Mouse (Mus musculus) limb, embryonic 10.5 days (tissue): ENCODE measurements around the gene Angptl8. TPM values are rescaled to one million over a fixed set of nuclear protein-coding genes. Genes with fewer than 3 reads are reported as not detected.

Experiments
- DNase-seq: peaks from one replicate; pipeline ENCODE4 v3.0.0-alpha.2; 2017; ENCODE audit warnings: low spot score
- H3K27ac ChIP-seq: fragments of 300-500 bp; sonication (generic); 2 replicates; pipeline ENCODE4 v1.5.1; 2016; ENCODE audit warnings: mild to moderate bottlenecking
- H3K27me3 ChIP-seq: fragments of 300-500 bp; sonication (generic); 2 replicates; pipeline ENCODE4 v1.6.1; 2016; ENCODE audit warnings: low read depth, mild to moderate bottlenecking; ENCODE audit not compliant: poor library complexity, severe bottlenecking
- H3K36me3 ChIP-seq: fragments of 300-500 bp; sonication (generic); 2 replicates; pipeline ENCODE4 v1.6.1; 2016; ENCODE audit warnings: mild to moderate bottlenecking, moderate library complexity
- H3K4me1 ChIP-seq: fragments of 300-500 bp; sonication (generic); 2 replicates; pipeline ENCODE4 v1.6.1; 2016
- H3K4me3 ChIP-seq: fragments of 300-500 bp; sonication (generic); 2 replicates; pipeline ENCODE4 v1.5.1; 2016; ENCODE audit warnings: mild to moderate bottlenecking, moderate library complexity
- H3K9me3 ChIP-seq: fragments of 300-500 bp; sonication (generic); replicated peaks from 2 replicates; pipeline ENCODE4 v1.6.1; 2016; ENCODE audit warnings: mild to moderate bottlenecking
- WGBS: fragments of 180-500 bp; shearing (Covaris S2); methylation state at CpG from one replicate; pipeline ENCODE4 v1.1.7; 2016; 5-methylcytosine and 5-hydroxymethylcytosine counted together
- polyA plus RNA-seq: library from polyadenylated mRNA; unstranded; fragments of >200 nt; fragmentation: Nextera tagmentation; extraction: Ambion mirVana; gene quantifications from 2 replicates; pipeline ENCODE4 v1.2.1, GENCODE M21; 2016

The Angptl8 gene
- polyA plus RNA-seq, 1 experiment from 2014 or later, result 1.6 TPM

DNA sequence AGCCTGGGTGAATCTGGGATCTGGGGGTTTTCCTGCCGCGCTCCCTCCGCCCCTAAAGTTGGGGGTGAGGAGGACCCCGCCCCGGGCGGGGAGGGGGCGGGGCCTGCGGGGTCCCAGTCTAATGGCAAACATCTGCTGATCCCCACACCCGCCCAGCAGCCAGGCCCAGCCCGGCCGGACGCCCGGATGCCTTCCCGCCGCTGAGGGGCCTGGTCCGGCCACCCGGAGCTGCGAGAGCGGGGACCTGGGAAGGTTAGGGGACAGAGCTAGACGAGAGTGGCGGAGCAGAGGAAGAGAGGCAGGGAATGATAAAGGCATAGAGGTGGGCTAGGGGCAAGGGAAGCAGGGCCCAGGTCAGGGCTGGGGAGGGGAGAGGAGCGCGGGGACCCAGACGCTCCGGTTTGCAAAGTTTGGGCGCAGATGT lies 37.4 kb upstream of the Angptl8 start:
- WGBS, result under 1% methylated on average over 26 of the region's 26 CpGs
- DNase-seq, result peak; percentile 90
- peaks cover 67% of the 10 kb centered on the region for H3K36me3 ChIP-seq

GRCm38 (mm10) chr9:21798345-21799009 lies 36.8 kb upstream of the Angptl8 start, which contains the start of gene Kank2:
Gene Kank2 (minus strand): TSS chr9:21798744.
- H3K9me3 ChIP-seq, result no peaks in the 10 kb centered on the region
- H3K36me3 ChIP-seq, result peaks cover 67% of the 10 kb centered on the region
- DNase-seq, result peak; percentile 91
- WGBS, result under 1% methylated on average over 52 of the region's 52 CpGs
- peak within 1 kb of the TSS; percentile 98 for H3K27ac ChIP-seq
- H3K4me1 ChIP-seq, result peaks cover 48% of the 10 kb centered on the region
- no peaks in the 10 kb centered on the region for H3K27me3 ChIP-seq
- H3K4me3 ChIP-seq, result peak within 1 kb of the TSS; percentile 80

More for the DNA sequence above, 37.4 kb upstream of the Angptl8 start:
- Histone ChIP-seq H3K9me3 (no peaks in the 10 kb centered on the region), H3K27me3 (no peaks in the 10 kb centered on the region), H3K27ac (peak overlapping the region; percentile 98), H3K4me1 (peaks cover 49% of the 10 kb centered on the region), H3K4me3 (peak overlapping the region; percentile 80)

DNA sequence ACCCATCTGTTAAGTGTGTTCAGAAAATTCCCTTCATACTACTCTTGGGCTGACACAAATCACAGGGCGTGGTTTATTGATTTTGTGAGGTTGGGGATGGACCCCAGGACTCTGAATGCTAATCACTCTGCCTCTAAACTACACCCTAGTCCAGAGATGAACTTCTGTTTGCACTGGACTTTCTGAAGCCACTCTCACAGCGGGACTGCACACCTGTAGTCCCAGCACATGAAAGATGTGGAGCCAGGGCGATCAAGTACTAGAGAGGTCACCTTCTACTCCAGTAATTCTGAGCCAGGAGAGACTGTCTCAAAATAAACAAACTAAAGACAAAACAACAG lies 36.3 kb upstream of the Angptl8 start:
- 61% methylated on average over 3 of the region's 3 CpGs for WGBS
- H3K27me3 ChIP-seq, result no peaks in the 10 kb centered on the region

GRCm38 (mm10) chr9:21801121-21801520 lies 34.2 kb upstream of the Angptl8 start:
- peaks cover 35% of the 10 kb centered on the region for H3K4me1 ChIP-seq
- peaks cover 50% of the 10 kb centered on the region for H3K36me3 ChIP-seq
- 80% methylated on average over 7 of the region's 7 CpGs for WGBS
- H3K27me3 ChIP-seq, result no peaks in the 10 kb centered on the region
- H3K9me3 ChIP-seq, result no peaks in the 10 kb centered on the region
- no peak overlapping the region for H3K27ac ChIP-seq
- DNase-seq, result no peak
- no peak overlapping the region for H3K4me3 ChIP-seq

More for the DNA sequence above, 36.3 kb upstream of the Angptl8 start:
- no peaks in the 10 kb centered on the region for H3K9me3 ChIP-seq
- peaks cover 67% of the 10 kb centered on the region for H3K36me3 ChIP-seq
- H3K27ac ChIP-seq, result peak overlapping the region; percentile 98
- H3K4me3 ChIP-seq, result peak overlapping the region; percentile 80
- no peak for DNase-seq
- H3K4me1 ChIP-seq, result peaks cover 50% of the 10 kb centered on the region

DNA sequence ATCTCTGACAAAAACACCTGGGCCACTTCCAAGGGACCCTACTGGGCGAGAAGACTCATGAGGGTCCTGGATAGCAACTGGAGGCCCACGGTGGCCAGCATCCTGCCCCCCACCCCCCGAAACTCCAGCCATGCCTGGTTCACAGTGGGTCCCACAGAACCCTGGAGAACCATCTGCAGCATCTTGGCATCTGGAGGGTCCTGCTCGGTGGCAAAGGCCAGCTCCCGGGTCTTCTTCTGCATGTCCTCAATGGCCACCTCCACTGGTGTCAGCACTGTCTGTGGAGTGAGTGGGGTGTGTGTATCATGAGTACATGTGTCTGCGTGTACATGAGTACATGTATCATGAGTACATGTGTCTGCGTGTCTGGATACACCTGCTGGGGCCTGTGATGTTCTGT lies 33.7 kb upstream of the Angptl8 start:
- H3K27ac ChIP-seq, result no peak overlapping the region
- peaks cover 46% of the 10 kb centered on the region for H3K36me3 ChIP-seq
- H3K4me1 ChIP-seq, result peaks cover 34% of the 10 kb centered on the region
- no peaks in the 10 kb centered on the region for H3K9me3 ChIP-seq
- DNase-seq, result no peak
- WGBS, result 88% methylated on average over 7 of the region's 7 CpGs
- no peak overlapping the region for H3K4me3 ChIP-seq
- no peaks in the 10 kb centered on the region for H3K27me3 ChIP-seq

GRCm38 (mm10) chr9:21803986-21804644 lies 31.2 kb upstream of the Angptl8 start:
- no peaks in the 10 kb centered on the region for H3K9me3 ChIP-seq
- DNase-seq, result peak; percentile 88
- no peaks in the 10 kb centered on the region for H3K27me3 ChIP-seq
- no peak overlapping the region for H3K4me3 ChIP-seq
- H3K27ac ChIP-seq, result peak overlapping the region; percentile 38; the same call in 1 of the 2 replicates
- H3K36me3 ChIP-seq, result peaks cover 65% of the 10 kb centered on the region
- 48% methylated on average over 13 of the region's 13 CpGs for WGBS
- H3K4me1 ChIP-seq, result peaks cover 17% of the 10 kb centered on the region

- peaks cover 9% of the 10 kb centered on the region for H3K4me1 ChIP-seq
- no peak overlapping the region for H3K27ac ChIP-seq
- DNase-seq, result no peak
- WGBS, result 76% methylated on average over 3 of the region's 3 CpGs
- H3K9me3 ChIP-seq, result no peaks in the 10 kb centered on the region
- H3K36me3 ChIP-seq, result peaks cover 70% of the 10 kb centered on the region
- no peak overlapping the region for H3K4me3 ChIP-seq
- no peaks in the 10 kb centered on the region for H3K27me3 ChIP-seq
Measured at GRCm38 (mm10) chr9:21806363-21806762, 28.9 kb upstream of the Angptl8 start.

- Histone ChIP-seq H3K36me3 (peaks cover 70% of the 10 kb centered on the region), H3K4me1 (peaks cover 9% of the 10 kb centered on the region), H3K27ac (no peak overlapping the region), H3K9me3 (no peaks in the 10 kb centered on the region), H3K4me3 (no peak overlapping the region), H3K27me3 (no peaks in the 10 kb centered on the region)
- no peak for DNase-seq
- 91% methylated on average over 11 of the region's 11 CpGs for WGBS
Measured at GRCm38 (mm10) chr9:21806976-21807375, 28.3 kb upstream of the Angptl8 start.

GRCm38 (mm10) chr9:21808561-21808960 lies 26.7 kb upstream of the Angptl8 start:
- DNase-seq, result no peak
- no peaks in the 10 kb centered on the region for H3K9me3 ChIP-seq
- peaks cover 70% of the 10 kb centered on the region for H3K36me3 ChIP-seq
- no peak overlapping the region for H3K4me3 ChIP-seq
- no peaks in the 10 kb centered on the region for H3K27me3 ChIP-seq
- 71% methylated on average over 3 of the region's 3 CpGs for WGBS
- no peak overlapping the region for H3K27ac ChIP-seq
- peaks cover 9% of the 10 kb centered on the region for H3K4me1 ChIP-seq

GRCm38 (mm10) chr9:21811170-21811569 lies 24.1 kb upstream of the Angptl8 start:
- peaks cover 87% of the 10 kb centered on the region for H3K36me3 ChIP-seq
- no peak for DNase-seq
- 93% methylated on average over 5 of the region's 5 CpGs for WGBS
- no peak overlapping the region for H3K4me3 ChIP-seq
- H3K4me1 ChIP-seq, result 0 out of 2 replicates have a peak, but pooled peaks cover 3% of the 10 kb centered on the region
- no peak overlapping the region for H3K27ac ChIP-seq
- H3K27me3 ChIP-seq, result no peaks in the 10 kb centered on the region
- no peaks in the 10 kb centered on the region for H3K9me3 ChIP-seq

GRCm38 (mm10) chr9:21816716-21817305 lies 18.5 kb upstream of the Angptl8 start:
- no peaks in the 10 kb centered on the region for H3K27me3 ChIP-seq
- 74% methylated on average over 9 of the region's 9 CpGs for WGBS
- no peaks in the 10 kb centered on the region for H3K4me1 ChIP-seq
- DNase-seq, result no peak
- H3K36me3 ChIP-seq, result peaks cover 98% of the 10 kb centered on the region
- no peak overlapping the region for H3K4me3 ChIP-seq
- peak overlapping the region; percentile 50; the same call in 1 of the 2 replicates for H3K27ac ChIP-seq
- no peaks in the 10 kb centered on the region for H3K9me3 ChIP-seq

GRCm38 (mm10) chr9:21818125-21818524 lies 17.2 kb upstream of the Angptl8 start:
- DNase-seq, result no peak
- Histone ChIP-seq H3K27ac (no peak overlapping the region), H3K27me3 (no peaks in the 10 kb centered on the region), H3K36me3 (peaks cover 98% of the 10 kb centered on the region), H3K4me1 (no peaks in the 10 kb centered on the region), H3K4me3 (no peak overlapping the region), H3K9me3 (no peaks in the 10 kb centered on the region)
- WGBS, result 85% methylated on average over 4 of the region's 4 CpGs

DNA sequence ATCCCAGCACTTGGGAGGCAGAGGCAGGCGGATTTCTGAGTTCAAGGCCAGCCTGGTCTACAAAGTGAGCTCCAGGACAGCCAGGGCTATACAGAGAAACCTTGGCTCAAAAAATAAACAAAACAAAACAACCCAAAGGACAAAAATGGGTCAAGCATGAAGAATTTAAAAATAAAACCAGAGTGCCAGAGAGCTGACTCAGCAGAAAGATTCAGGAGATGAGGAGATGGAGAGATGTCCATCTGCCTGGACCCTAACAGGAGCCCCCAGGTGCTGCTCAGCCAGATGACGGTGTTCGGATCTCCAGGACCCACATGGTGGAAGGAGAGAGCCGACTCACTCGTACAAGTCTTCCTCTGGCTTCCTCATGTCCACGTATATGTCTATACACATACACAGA lies 16.7 kb upstream of the Angptl8 start:
- peaks cover 94% of the 10 kb centered on the region for H3K36me3 ChIP-seq
- WGBS, result 90% methylated on average over 6 of the region's 6 CpGs
- DNase-seq, result no peak
- H3K9me3 ChIP-seq, result no peaks in the 10 kb centered on the region
- H3K27me3 ChIP-seq, result no peaks in the 10 kb centered on the region
- H3K4me3 ChIP-seq, result no peak overlapping the region
- H3K4me1 ChIP-seq, result no peaks in the 10 kb centered on the region
- no peak overlapping the region for H3K27ac ChIP-seq
